7 mouse cellular contexts compared by ENCODE assay signal in the genomic region with DNA sequence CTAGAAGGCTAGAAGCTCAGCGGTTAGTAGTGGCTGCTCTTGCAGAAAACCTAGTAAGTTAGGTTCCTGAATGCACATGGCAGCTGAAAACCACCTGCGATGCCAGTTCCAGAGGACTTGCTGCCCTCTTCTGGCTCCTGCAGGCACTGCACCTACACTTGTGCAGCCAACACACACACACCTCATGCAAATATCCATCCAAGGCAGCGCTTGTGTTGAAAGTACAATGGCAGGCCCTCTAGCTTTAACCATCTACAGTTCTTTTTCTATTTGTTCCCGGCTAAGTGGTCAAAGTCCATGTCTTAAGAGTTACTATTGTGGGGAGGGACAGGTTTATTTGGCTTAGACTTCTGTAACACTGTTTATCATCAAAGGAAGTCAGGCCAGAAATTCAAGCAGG. TPM values are rescaled to one million over a fixed set of nuclear protein-coding genes. Genes with fewer than 3 reads are reported as not detected.
A peak's percentile ranks its signal among the peaks of the same experiment; 100 is the strongest.
DNase-seq lines count a peak whose midpoint lies in the region; ATAC-seq and TF ChIP-seq lines count a peak whose summit lies in the region.

No protein-coding gene starts in this region.

- peaks cover 4% of the 10 kb centered on the region for H3K4me1 ChIP-seq in ES-Bruce4 (ENCODE audit: control insufficient read depth, insufficient read depth, low read length)
- peaks cover 19% of the 10 kb centered on the region for H3K4me1 ChIP-seq in stomach, embryonic 16.5 days (ENCODE audit: control insufficient read depth, insufficient read depth, low read length)

- 76% methylated on average over 4 of the region's 4 CpGs for WGBS in stomach, embryonic 16.5 days

- DNase-seq in layer of hippocampus, postnatal 10 days (ENCODE audit: low spot score in 2 of 2): peak; percentile 74
- no peak for DNase-seq in layer of hippocampus, adult 9-11 months
- DNase-seq in adipocyte (ENCODE audit: low spot score): peak; percentile 41
- DNase-seq in induced T-regulatory cell, adult 2 months (ENCODE audit: low read depth): peak; percentile 83
- DNase-seq in lung, postnatal 36 days: peak; percentile 53

- H3K27me3 ChIP-seq in ES-Bruce4 (ENCODE audit: control insufficient read depth, insufficient read depth, low read length, poor library complexity, severe bottlenecking): no peaks in the 10 kb centered on the region
- H3K27me3 ChIP-seq in stomach, embryonic 16.5 days (ENCODE audit: control insufficient read depth, insufficient read depth, low read length): no peaks in the 10 kb centered on the region

- no peak overlapping the region for H3K9ac ChIP-seq in ES-Bruce4 (ENCODE audit: low read depth, poor library complexity, severe bottlenecking)
- H3K9ac ChIP-seq in stomach, embryonic 16.5 days (ENCODE audit: low read length): no peak overlapping the region

- H3K9me3 ChIP-seq in ES-Bruce4 (replicated peaks; ENCODE audit: control insufficient read depth, insufficient read depth, low read length, poor library complexity, severe bottlenecking): no peaks in the 10 kb centered on the region
- no peaks in the 10 kb centered on the region for H3K9me3 ChIP-seq in stomach, embryonic 16.5 days (replicated peaks; ENCODE audit: control insufficient read depth, low read length)

- H3K36me3 ChIP-seq in ES-Bruce4 (ENCODE audit: control insufficient read depth, insufficient read depth, low read length, poor library complexity, severe bottlenecking): peaks cover 43% of the 10 kb centered on the region
- H3K36me3 ChIP-seq in stomach, embryonic 16.5 days (ENCODE audit: control insufficient read depth, insufficient read depth, low read length): peaks cover 21% of the 10 kb centered on the region

- TF ChIP-seq EP300 in ES-Bruce4 (IDR thresholded peaks at IDR 0.05; ENCODE audit: insufficient read depth, low read depth, low read length): no peak

- peak; percentile 91 for TF ChIP-seq CTCF in ES-Bruce4 (IDR thresholded peaks at IDR 0.05; ENCODE audit: low read depth, low read length)

- H3K27ac ChIP-seq in ES-Bruce4 (ENCODE audit: insufficient read depth, low read length): no peak overlapping the region
- H3K27ac ChIP-seq in stomach, embryonic 16.5 days (ENCODE audit: low read length): peak overlapping the region; percentile 60; the same call in 1 of the 2 replicates

- H3K4me2 ChIP-seq in stomach, embryonic 16.5 days (ENCODE audit: low read depth, low read length): no peak overlapping the region

- no peak for TF ChIP-seq POLR2A in ES-Bruce4 (IDR thresholded peaks at IDR 0.05; ENCODE audit: insufficient read depth, low read length)

- ATAC-seq in stomach, embryonic 16.5 days (ENCODE audit: insufficient read depth, low FRiP score): peak; percentile 35; the same call in 1 of the 2 replicates

- no peak overlapping the region for H3K4me3 ChIP-seq in ES-Bruce4 (ENCODE audit: low read depth, low read length)
- no peak overlapping the region for H3K4me3 ChIP-seq in stomach, embryonic 16.5 days (replicated peaks; ENCODE audit: low read length)

RNA-seq across cellular contexts. Expression of gene Rps17, which starts 5.3 kb away (rescaled TPM):
- total RNA-seq in layer of hippocampus, postnatal 10 days (2021): 100 to 1,000 TPM; 682 to 705 TPM
- polyA plus RNA-seq in ES-Bruce4 (2011; ENCODE audit: insufficient read depth, insufficient read length, low read depth, missing spikeins): 2,551 and 2,648 TPM in 2 replicates
- 1,067 and 1,217 TPM in 2 replicates for polyA plus RNA-seq in stomach, embryonic 16.5 days (2015; fragmentation: Nextera tagmentation; extraction: Ambion mirVana)
